Mouse (Mus musculus) liver, adult 2 months (tissue): ENCODE results near the gene Pigs. TPM values are rescaled to one million over a fixed set of nuclear protein-coding genes. Genes with fewer than 3 reads are reported as not detected.

ENCODE experiments used
- DNase-seq: peaks from one replicate; pipeline ENCODE4 v3.0.0-alpha.2; 2011; ENCODE audit warnings: low read depth, low spot score; ENCODE audit errors: extremely low read depth
- H3K27ac ChIP-seq: fragments of 200-500 bp; replicated peaks from 2 replicates; pipeline ENCODE4 v1.5.1; 2012; ENCODE audit warnings: low read depth, mild to moderate bottlenecking, control low read depth, inconsistent platforms, low read length; ENCODE audit not compliant: insufficient read depth
- H3K27me3 ChIP-seq: fragments of 200-500 bp; 2 replicates; pipeline ENCODE4 v1.6.1; 2012; ENCODE audit warnings: mild to moderate bottlenecking, moderate library complexity, low read length, inconsistent platforms; ENCODE audit not compliant: control insufficient read depth, insufficient read depth
- H3K36me3 ChIP-seq: fragments of 200-500 bp; 2 replicates; pipeline ENCODE4 v1.6.1; 2012; ENCODE audit warnings: low read length, inconsistent platforms; ENCODE audit not compliant: control insufficient read depth, insufficient read depth
- H3K4me1 ChIP-seq: fragments of 200-500 bp; 2 replicates; pipeline ENCODE4 v1.6.1; 2011; ENCODE audit warnings: low read length; ENCODE audit not compliant: control insufficient read depth, insufficient read depth
- H3K4me3 ChIP-seq: fragments of 200-500 bp; 2 replicates; pipeline ENCODE4 v1.5.1; 2011; ENCODE audit warnings: low read depth, mild to moderate bottlenecking, control low read depth, low read length, moderate library complexity; ENCODE audit not compliant: insufficient read depth
- H3K79me2 ChIP-seq: fragments of 200-500 bp; 2 replicates; pipeline ENCODE4 v1.6.1; 2012; ENCODE audit warnings: inconsistent platforms, mild to moderate bottlenecking, low read length, moderate library complexity; ENCODE audit not compliant: control insufficient read depth, insufficient read depth
- H3K9ac ChIP-seq: fragments of 200-500 bp; 2 replicates; pipeline ENCODE4 v1.6.1; 2012; ENCODE audit warnings: low read depth, mild to moderate bottlenecking, control low read depth, inconsistent platforms, low read length
- CTCF ChIP-seq: fragments of 200-500 bp; IDR thresholded peaks from 2 replicates; pipeline ENCODE4 v1.5.1; 2011; ENCODE audit warnings: low read depth, low read length, control low read depth
- POLR2A ChIP-seq: fragments of 200-500 bp; IDR thresholded peaks from 2 replicates; pipeline ENCODE4 v1.6.1; 2011; ENCODE audit warnings: low read length, control low read depth; ENCODE audit not compliant: insufficient read depth; ENCODE audit errors: extremely low read depth
- WGBS: fragments of 180-500 bp; shearing (Covaris S2); methylation state at CpG from one replicate; pipeline ENCODE4 v1.1.7; 2018; 5-methylcytosine and 5-hydroxymethylcytosine counted together
- polyA plus RNA-seq: library from polyadenylated mRNA; depleted of rRNA; stranded (reverse); fragments of >200 nt; gene quantifications from 2 replicates; pipeline ENCODE4 v1.2.3, GENCODE M21; 2012
- total RNA-seq: library from RNA; depleted of rRNA; stranded (reverse); fragments of >200 nt; gene quantifications from 2 replicates; pipeline ENCODE4 v1.2.3, GENCODE M21; 2014

The Pigs gene
- total and polyA plus RNA-seq, 2 experiments: 6.6 to 35.5 TPM

DNA sequence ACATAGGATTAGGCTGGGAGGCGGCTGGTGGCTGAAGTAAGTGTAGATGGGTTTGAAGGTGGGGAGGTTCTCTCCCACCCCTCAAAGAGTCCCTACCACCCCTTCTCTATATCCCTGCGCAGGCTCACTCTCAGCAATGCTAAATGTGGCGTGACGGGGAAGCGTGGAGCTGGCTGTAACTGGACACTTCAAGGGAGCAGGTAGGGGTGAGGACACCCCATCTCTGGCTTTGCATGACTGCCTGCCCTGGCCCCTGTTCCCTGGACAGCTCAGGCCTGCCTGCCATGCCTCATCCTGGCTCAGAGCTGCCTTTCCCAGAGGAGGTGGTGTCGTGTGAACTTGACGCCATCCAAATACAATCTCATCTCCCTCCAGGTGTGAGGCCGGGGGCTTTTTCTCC is 45.9 kb downstream of the Pigs start:
- WGBS: 96% methylated on average over 8 of the region's 8 CpGs
- Histone ChIP-seq H3K36me3 (no peaks in the 10 kb centered on the region), H3K4me3 (no peak overlapping the region), H3K9ac (no peak overlapping the region), H3K27me3 (no peaks in the 10 kb centered on the region), H3K79me2 (no peaks in the 10 kb centered on the region), H3K27ac (no peak overlapping the region), H3K4me1 (0 out of 2 replicates have a peak, but pooled peaks cover 3% of the 10 kb centered on the region)
- DNase-seq: no peak
- TF ChIP-seq POLR2A (no peak), CTCF (no peak)

DNA sequence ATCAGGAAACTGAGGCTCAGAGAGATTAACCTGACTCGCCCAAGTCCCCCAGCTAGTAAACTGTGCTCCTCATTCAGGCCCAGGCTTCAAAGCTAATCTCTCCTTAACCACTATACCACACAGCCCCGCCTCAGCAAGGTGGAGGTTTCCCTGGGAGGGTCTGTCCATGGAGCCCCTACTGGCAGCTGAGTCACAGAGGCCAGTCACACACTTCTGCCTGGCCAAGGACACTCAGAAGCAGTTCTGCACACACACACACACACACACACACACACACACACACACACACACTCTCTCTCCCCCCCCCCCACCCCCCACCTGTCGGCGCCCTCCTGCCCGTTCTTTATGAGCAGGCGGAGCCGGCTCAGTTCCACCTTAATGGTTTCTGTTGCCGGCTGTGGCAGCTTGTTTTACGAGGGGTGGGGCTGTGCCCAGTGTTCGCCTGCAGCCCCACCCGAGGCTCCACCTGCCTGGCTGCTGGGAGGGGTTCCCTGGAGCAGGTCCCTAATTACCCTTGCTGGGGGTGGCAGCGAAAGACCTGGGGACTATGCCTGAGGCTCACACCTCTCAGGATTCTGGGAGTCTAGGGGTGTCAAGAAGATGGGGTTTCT is 49.4 kb downstream of the Pigs start:
- 0 out of 2 replicates have a peak, but pooled peaks cover 3% of the 10 kb centered on the region for H3K4me1 ChIP-seq
- no peak overlapping the region for H3K4me3 ChIP-seq
- no peak for DNase-seq
- TF ChIP-seq CTCF (no peak), POLR2A (no peak)
- H3K36me3 ChIP-seq: no peaks in the 10 kb centered on the region
- no peaks in the 10 kb centered on the region for H3K79me2 ChIP-seq
- no peak overlapping the region for H3K27ac ChIP-seq
- H3K27me3 ChIP-seq: no peaks in the 10 kb centered on the region
- no peak overlapping the region for H3K9ac ChIP-seq
- WGBS: 52% methylated on average over 12 of the region's 12 CpGs

DNA sequence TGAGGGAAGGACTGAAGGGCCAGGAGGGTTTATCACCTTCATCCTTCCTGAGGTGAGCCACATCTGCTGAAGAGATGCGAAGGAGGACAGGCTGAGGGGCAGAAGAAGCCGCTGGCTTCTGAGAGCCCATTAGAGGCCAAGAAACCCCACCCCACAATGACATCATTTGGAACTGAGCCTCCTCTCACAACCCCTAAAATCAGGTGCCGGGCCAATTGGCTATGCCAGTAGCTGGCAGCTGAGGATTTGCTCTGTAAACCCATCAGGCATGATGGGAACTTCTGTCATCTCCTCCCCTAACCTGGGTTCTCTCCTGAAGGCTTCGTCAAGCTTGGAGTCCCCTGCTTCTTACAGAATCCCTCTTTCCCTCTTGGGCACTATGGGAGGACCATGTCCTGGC is 52.1 kb downstream of the Pigs start:
- WGBS: 79% methylated on average over 4 of the region's 4 CpGs
- H3K27me3 ChIP-seq: no peaks in the 10 kb centered on the region
- no peak overlapping the region for H3K27ac ChIP-seq
- H3K79me2 ChIP-seq: no peaks in the 10 kb centered on the region
- H3K4me1 ChIP-seq: no peaks in the 10 kb centered on the region
- no peak for DNase-seq
- H3K4me3 ChIP-seq: no peak overlapping the region
- H3K36me3 ChIP-seq: no peaks in the 10 kb centered on the region
- H3K9ac ChIP-seq: no peak overlapping the region
- TF ChIP-seq POLR2A: no peak
- no peak for TF ChIP-seq CTCF

DNA sequence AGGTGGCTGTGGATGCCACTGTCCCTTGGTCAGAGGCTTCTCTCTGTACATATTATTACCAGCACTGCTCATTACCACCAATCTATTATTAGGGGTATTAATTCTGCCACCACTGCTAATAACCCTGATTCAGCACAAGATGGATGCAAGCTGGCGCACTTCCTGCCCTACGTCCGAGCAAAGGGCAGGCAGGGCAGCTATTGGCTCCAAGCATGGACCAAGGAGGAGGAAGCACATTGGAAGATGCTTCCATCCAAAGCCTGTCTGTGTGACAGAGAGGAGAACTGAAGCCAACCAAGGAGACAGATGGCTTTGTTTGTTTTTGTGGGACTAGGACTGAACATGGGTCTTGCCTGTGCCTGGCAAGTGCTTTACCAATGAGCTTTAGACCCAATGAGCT is 52.8 kb downstream of the Pigs start:
- WGBS: 78% methylated on average over 3 of the region's 3 CpGs
- Histone ChIP-seq H3K79me2 (no peaks in the 10 kb centered on the region), H3K36me3 (no peaks in the 10 kb centered on the region), H3K4me1 (no peaks in the 10 kb centered on the region), H3K4me3 (no peak overlapping the region), H3K27ac (no peak overlapping the region), H3K9ac (no peak overlapping the region), H3K27me3 (no peaks in the 10 kb centered on the region)
- no peak for DNase-seq
- TF ChIP-seq POLR2A (no peak), CTCF (no peak)

- Histone ChIP-seq H3K27ac (no peak overlapping the region), H3K9ac (no peak overlapping the region), H3K4me1 (no peaks in the 10 kb centered on the region), H3K27me3 (no peaks in the 10 kb centered on the region), H3K4me3 (no peak overlapping the region), H3K36me3 (no peaks in the 10 kb centered on the region), H3K79me2 (no peaks in the 10 kb centered on the region)
- no peak for TF ChIP-seq POLR2A
- no peak for TF ChIP-seq CTCF
- no peak for DNase-seq
- 88% methylated on average over 7 of the region's 7 CpGs for WGBS
Measured at GRCm38 (mm10) chr11:78382286-78382685, 54.1 kb downstream of the Pigs start.

- Histone ChIP-seq H3K9ac (no peak overlapping the region), H3K36me3 (no peaks in the 10 kb centered on the region), H3K79me2 (no peaks in the 10 kb centered on the region), H3K4me1 (no peaks in the 10 kb centered on the region), H3K4me3 (no peak overlapping the region), H3K27me3 (no peaks in the 10 kb centered on the region), H3K27ac (no peak overlapping the region)
- TF ChIP-seq POLR2A (no peak), CTCF (no peak)
- no peak for DNase-seq
- WGBS: 78% methylated on average over 5 of the region's 5 CpGs
Measured at GRCm38 (mm10) chr11:78382701-78383100, 54.5 kb downstream of the Pigs start.
